Mouse (Mus musculus) testis, adult 2 months (tissue): Measurements from ENCODE around the gene Ermard. TPM values are rescaled to one million over a fixed set of nuclear protein-coding genes. Genes with fewer than 3 reads are reported as not detected.
"Not testable (repeated sequence)": the region's sequence is repeated elsewhere in the genome, so short reads cannot be mapped to it uniquely, and the experiment has no call there.

ENCODE experiments used
- H3K27ac ChIP-seq: fragments of 200-500 bp; 2 replicates; pipeline ENCODE4 v1.5.1; 2012; ENCODE audit warnings: low read depth, low read length; ENCODE audit not compliant: control insufficient read depth, insufficient read depth
- H3K27me3 ChIP-seq: fragments of 200-500 bp; 2 replicates; pipeline ENCODE4 v1.6.1; 2012; ENCODE audit warnings: mild to moderate bottlenecking, low read length, moderate library complexity; ENCODE audit not compliant: control insufficient read depth, insufficient read depth
- H3K36me3 ChIP-seq: fragments of 200-500 bp; 2 replicates; pipeline ENCODE4 v1.6.1; 2012; ENCODE audit warnings: mild to moderate bottlenecking, low read length; ENCODE audit not compliant: control insufficient read depth, insufficient read depth
- H3K4me1 ChIP-seq: fragments of 200-500 bp; 2 replicates; pipeline ENCODE4 v1.6.1; 2012; ENCODE audit warnings: low read length; ENCODE audit not compliant: control insufficient read depth, insufficient read depth
- H3K4me3 ChIP-seq: fragments of 200-500 bp; 2 replicates; pipeline ENCODE4 v1.5.1; 2012; ENCODE audit warnings: low read depth, mild to moderate bottlenecking, low read length, moderate library complexity, mixed read lengths; ENCODE audit not compliant: control insufficient read depth
- polyA plus RNA-seq: library from polyadenylated mRNA; depleted of rRNA; stranded (reverse); fragments of >200 nt; gene quantifications from 2 replicates; pipeline ENCODE4 v1.2.3, GENCODE M21; 2012; rRNA removed

Gene Ermard
- polyA plus RNA-seq = 51.0 and 54.6 TPM in 2 replicates

DNA sequence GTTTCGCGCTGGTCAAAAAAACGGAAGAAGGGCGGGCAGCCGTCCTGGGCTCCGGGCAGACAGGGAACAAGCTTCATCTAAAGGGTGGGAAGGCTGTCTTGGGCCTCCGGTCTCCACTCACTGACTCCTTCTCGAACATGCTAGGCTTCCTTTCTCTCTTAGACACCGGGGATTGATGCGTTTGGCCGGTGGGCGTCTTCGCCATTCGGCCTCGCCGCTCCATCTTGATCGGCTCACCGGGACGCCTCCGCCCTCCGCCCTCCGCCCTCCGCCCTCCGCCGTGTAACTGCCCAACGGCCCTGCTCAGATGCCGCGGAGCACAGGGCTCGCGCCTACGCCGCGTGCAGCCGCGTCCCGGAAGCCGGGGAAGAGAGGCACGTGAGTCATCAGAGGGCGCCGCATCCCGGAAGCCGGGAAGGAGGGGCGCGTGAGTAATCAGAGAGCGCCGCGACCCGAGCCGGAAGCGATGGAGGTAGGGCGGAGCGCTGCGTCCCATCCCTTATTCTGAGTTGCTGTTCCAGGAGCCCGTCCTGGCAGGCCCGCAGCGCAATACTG lies at the start of gene Ermard, which contains the start of the genes Tcte3 and Gm3448:
Ermard (plus strand) TSS at position 34 of the 555 bp plus-strand sequence.
Tcte3 (minus strand) TSS at position 314 of the 555 bp plus-strand sequence.
Gm3448 (minus strand) TSS at position 363 of the 555 bp plus-strand sequence.
- not testable (repeated sequence) for H3K4me1 ChIP-seq, H3K27me3 ChIP-seq, H3K4me3 ChIP-seq, H3K27ac ChIP-seq, H3K36me3 ChIP-seq

DNA sequence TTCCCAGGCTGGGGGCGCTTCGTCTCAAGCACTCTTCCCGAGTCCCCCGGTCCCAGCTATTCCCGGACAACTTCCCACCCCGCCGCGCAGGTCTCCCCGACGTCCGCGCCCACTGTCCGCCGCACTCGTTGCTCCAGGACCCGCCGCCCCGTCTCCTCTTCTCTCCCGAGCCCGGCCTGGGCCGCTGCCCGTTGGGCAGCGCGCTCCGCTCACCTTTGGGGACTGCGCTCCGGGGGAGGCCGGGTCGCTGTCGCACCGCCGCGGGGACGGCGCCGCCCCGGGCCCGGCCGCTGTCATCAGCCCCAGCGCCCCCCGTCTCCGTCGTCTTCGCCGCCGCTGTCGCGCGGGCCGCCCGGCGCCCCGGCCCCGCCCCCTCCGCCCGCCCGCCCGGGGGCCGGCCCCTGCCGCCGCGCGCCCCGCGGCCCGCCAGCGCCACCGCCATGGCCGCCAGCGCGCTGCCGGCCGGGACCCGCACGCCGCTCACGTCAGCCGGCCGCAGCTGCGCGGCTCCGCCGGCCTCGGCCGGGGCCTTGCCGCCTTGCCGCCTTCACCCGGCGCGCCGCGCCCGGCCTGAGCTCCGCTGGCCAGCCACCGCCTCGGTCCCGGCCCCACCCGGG lies 48.4 kb upstream of the Ermard start:
- H3K27me3 ChIP-seq, H3K4me3 ChIP-seq, H3K4me1 ChIP-seq, H3K27ac ChIP-seq, H3K36me3 ChIP-seq: not testable (repeated sequence)

DNA sequence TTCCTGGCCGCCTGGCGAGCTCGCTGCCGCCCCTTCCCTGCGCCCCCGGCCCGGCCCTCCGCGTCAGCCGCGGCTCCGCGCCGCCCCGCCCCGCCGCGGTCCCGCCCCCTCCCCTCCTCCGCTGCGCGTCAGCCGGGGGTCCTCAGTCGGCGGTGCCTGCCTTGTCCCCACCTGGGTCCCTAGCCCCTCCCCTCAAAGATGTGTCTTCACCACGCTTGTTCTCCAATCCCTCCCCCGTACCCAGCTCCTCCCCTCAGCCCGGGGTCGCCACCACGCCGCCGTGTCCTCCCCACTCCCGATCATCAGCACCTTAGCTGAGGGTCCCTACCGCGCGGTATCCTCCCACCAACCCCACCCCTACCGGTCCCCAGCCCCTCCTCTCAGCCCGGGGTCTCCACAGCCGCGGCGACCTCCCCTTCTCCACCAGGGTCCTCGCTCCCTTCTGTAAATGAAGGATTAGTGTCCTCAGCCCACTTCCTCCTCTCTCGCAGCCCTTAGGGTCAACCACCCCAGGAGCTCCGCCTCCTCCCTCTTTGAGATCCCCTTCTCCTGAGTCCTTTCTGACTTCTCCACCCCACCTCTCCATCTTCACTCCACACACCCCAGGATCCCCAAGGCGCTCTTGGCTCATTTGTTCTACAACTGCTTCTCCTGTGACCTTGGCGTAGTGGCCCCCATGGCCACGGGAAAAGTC lies 47.7 kb upstream of the Ermard start:
- H3K27me3 ChIP-seq, H3K27ac ChIP-seq, H3K4me1 ChIP-seq, H3K36me3 ChIP-seq, H3K4me3 ChIP-seq: not testable (repeated sequence)

DNA sequence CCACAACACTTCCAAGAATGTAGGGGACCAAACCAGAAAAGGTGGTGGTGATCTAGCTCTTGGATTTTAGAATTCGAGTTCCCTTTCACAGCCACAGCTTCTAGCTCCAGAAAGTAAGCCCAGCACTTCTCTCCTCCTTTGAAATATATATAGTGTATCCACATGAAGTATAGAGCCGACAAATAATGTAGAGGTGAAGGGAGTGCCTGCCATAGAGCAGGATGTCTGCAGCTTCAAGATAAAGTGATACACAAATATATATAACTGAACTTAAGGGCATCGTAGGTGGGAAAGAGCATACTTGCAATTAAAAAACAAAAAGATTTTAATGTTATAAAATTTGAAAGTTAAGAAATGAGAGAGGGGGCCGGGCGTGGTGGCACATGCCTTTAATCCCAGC lies 46.9 kb upstream of the Ermard start:
- H3K27ac ChIP-seq, H3K4me3 ChIP-seq, H3K4me1 ChIP-seq: not testable (repeated sequence)

DNA sequence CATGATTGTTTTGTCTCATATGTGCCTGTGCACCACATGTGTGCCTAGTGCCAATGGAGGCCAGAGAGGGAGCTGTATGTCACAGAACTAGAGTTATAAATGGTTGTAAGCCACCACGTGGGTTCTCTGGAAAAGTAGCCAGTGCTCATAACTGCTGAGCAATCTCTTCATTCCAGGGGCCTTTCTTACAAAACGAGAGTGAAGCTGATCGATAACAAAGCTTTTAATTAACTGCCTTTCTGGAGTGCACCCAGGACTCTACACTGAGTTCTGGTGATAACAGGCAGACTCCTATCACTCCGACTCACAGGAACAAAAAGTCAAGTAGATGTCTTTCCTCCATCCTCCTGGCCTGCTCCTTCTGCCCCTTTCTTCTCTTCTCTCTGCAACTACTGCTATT lies 41.0 kb upstream of the Ermard start:
- not testable (repeated sequence) for H3K4me1 ChIP-seq, H3K27me3 ChIP-seq

More for the DNA sequence above, 46.9 kb upstream of the Ermard start:
- H3K27me3 ChIP-seq, H3K36me3 ChIP-seq: not testable (repeated sequence)

GRCm38 (mm10) chr17:15009088-15009487 lies 31.9 kb upstream of the Ermard start:
- H3K4me3 ChIP-seq, H3K27me3 ChIP-seq, H3K27ac ChIP-seq, H3K4me1 ChIP-seq, H3K36me3 ChIP-seq: not testable (repeated sequence)

More for the DNA sequence above, 41.0 kb upstream of the Ermard start:
- not testable (repeated sequence) for H3K4me3 ChIP-seq, H3K36me3 ChIP-seq, H3K27ac ChIP-seq

DNA sequence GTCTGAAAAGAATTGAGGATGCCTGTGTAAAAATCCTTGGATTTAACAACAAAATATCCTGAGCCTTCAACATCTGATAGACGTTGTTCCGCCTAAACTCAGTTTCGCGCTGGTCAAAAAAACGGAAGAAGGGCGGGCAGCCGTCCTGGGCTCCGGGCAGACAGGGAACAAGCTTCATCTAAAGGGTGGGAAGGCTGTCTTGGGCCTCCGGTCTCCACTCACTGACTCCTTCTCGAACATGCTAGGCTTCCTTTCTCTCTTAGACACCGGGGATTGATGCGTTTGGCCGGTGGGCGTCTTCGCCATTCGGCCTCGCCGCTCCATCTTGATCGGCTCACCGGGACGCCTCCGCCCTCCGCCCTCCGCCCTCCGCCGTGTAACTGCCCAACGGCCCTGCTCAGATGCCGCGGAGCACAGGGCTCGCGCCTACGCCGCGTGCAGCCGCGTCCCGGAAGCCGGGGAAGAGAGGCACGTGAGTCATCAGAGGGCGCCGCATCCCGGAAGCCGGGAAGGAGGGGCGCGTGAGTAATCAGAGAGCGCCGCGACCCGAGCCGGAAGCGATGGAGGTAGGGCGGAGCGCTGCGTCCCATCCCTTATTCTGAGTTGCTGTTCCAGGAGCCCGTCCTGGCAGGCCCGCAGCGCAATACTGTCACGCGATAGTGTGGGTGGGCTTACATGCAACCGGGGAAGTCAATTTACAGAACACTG lies 31.1 kb upstream of the Ermard start, which contains the start of gene Gm3435:
Gm3435 (plus strand) TSS at position 471 of the 708 bp plus-strand sequence.
- not testable (repeated sequence) for H3K27me3 ChIP-seq, H3K36me3 ChIP-seq, H3K4me1 ChIP-seq, H3K27ac ChIP-seq, H3K4me3 ChIP-seq

DNA sequence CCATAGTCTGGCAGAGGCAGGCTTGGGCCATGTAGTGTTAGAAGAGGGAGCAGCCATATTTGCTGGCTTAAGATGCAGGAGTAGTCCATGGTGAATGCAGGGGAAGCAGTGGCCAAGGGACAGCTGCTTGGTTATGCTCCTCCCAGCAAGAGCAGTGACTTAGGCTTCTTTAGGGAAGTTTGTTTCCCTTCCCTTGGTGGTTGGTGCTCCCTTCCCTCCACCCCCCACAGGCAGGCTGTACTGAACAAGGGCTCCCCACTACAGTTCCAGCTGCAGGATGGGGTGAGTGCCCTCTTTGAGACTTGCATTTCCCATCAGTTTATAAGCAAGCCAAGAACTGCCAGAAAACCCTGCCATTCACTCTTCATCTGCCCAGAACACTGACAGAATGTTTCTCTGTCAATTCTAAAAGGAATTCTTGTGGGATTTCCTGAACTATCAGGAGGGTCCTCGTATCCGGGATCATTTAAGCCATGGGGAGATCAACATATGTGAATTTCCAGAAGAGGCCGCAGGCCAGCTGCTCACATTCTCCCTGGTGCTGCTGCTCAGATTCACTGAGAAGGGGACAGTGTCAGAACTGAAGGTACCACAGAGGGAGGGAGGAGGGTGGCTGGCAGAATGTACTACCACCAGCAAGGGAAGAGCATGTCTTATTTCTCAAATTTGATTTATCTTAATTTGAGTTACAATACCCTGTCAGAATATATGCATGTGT lies 19.3 kb upstream of the Ermard start:
- H3K27ac ChIP-seq, H3K4me3 ChIP-seq, H3K4me1 ChIP-seq, H3K27me3 ChIP-seq, H3K36me3 ChIP-seq: not testable (repeated sequence)

GRCm38 (mm10) chr17:15023878-15024492 lies 17.0 kb upstream of the Ermard start:
- H3K27me3 ChIP-seq, H3K4me1 ChIP-seq, H3K36me3 ChIP-seq, H3K4me3 ChIP-seq, H3K27ac ChIP-seq: not testable (repeated sequence)

DNA sequence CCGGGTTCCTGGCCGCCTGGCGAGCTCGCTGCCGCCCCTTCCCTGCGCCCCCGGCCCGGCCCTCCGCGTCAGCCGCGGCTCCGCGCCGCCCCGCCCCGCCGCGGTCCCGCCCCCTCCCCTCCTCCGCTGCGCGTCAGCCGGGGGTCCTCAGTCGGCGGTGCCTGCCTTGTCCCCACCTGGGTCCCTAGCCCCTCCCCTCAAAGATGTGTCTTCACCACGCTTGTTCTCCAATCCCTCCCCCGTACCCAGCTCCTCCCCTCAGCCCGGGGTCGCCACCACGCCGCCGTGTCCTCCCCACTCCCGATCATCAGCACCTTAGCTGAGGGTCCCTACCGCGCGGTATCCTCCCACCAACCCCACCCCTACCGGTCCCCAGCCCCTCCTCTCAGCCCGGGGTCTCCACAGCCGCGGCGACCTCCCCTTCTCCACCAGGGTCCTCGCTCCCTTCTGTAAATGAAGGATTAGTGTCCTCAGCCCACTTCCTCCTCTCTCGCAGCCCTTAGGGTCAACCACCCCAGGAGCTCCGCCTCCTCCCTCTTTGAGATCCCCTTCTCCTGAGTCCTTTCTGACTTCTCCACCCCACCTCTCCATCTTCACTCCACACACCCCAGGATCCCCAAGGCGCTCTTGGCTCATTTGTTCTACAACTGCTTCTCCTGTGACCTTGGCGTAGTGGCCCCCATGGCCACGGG lies 16.4 kb upstream of the Ermard start:
- H3K27me3 ChIP-seq, H3K4me3 ChIP-seq, H3K36me3 ChIP-seq, H3K4me1 ChIP-seq, H3K27ac ChIP-seq: not testable (repeated sequence)
